Mouse (Mus musculus) embryonic facial prominence, embryonic 14.5 days (tissue): Measurements from ENCODE around the gene Otub1. TPM values are rescaled to one million over a fixed set of nuclear protein-coding genes. Genes with fewer than 3 reads are reported as not detected.
A peak's percentile ranks its signal among the peaks of the same experiment; 100 is the strongest.

ENCODE experiments used
- ATAC-seq: fragments of 200-750 bp; cut with Nextera tagmentation; 2 replicates; pipeline ENCODE4 v1.8.0; 2017; ENCODE audit warnings: low read depth, moderate number of reproducible peaks, moderate TSS enrichment
- DNase-seq: peaks from one replicate; pipeline ENCODE4 v3.0.0-alpha.2; 2015; ENCODE audit warnings: low spot score
- H3K27ac ChIP-seq: fragments of 300-500 bp; sonication (generic); replicated peaks from 2 replicates; pipeline ENCODE4 v1.5.1; 2014; ENCODE audit warnings: low read depth, mild to moderate bottlenecking, low read length, moderate library complexity
- H3K27me3 ChIP-seq: fragments of 300-500 bp; sonication (generic); replicated peaks from 2 replicates; pipeline ENCODE4 v1.6.1; 2014; ENCODE audit warnings: low read length; ENCODE audit not compliant: control insufficient read depth, insufficient read depth
- H3K36me3 ChIP-seq: fragments of 300-500 bp; sonication (generic); 2 replicates; pipeline ENCODE4 v1.6.1; 2014; ENCODE audit warnings: low read length, mixed read lengths; ENCODE audit not compliant: control insufficient read depth, insufficient read depth
- H3K4me1 ChIP-seq: fragments of 300-500 bp; sonication (generic); 2 replicates; pipeline ENCODE4 v1.6.1; 2014; ENCODE audit warnings: antibody characterized with exemption, low read length; ENCODE audit not compliant: control insufficient read depth, insufficient read depth
- H3K4me2 ChIP-seq: fragments of 300-500 bp; sonication (generic); 2 replicates; pipeline ENCODE4 v1.6.1; 2014; ENCODE audit warnings: low read depth, mild to moderate bottlenecking, low read length, moderate library complexity, mixed read lengths
- H3K4me3 ChIP-seq: fragments of 300-500 bp; sonication (generic); 2 replicates; pipeline ENCODE4 v1.5.1; 2014; ENCODE audit warnings: low read depth, mild to moderate bottlenecking, low read length
- H3K9ac ChIP-seq: fragments of 300-500 bp; sonication (generic); 2 replicates; pipeline ENCODE4 v1.6.1; 2014; ENCODE audit warnings: low read depth, mild to moderate bottlenecking, low read length, moderate library complexity, mixed read lengths
- H3K9me3 ChIP-seq: fragments of 300-500 bp; sonication (generic); 2 replicates; pipeline ENCODE4 v1.6.1; 2016; ENCODE audit warnings: low read length; ENCODE audit not compliant: control insufficient read depth
- WGBS: fragments of 180-500 bp; shearing (Covaris S2); extraction: QIAGEN DNeasy Blood & Tissue Kit; methylation state at CpG from one replicate; pipeline ENCODE4 v1.1.7; 2014; 5-methylcytosine and 5-hydroxymethylcytosine counted together
- polyA plus RNA-seq: library from polyadenylated mRNA; unstranded; fragments of >200 nt; fragmentation: Nextera tagmentation; extraction: Ambion mirVana; gene quantifications from 2 replicates; pipeline ENCODE4 v1.2.1, GENCODE M21; 2014

The Otub1 gene
- polyA plus RNA-seq, 1 experiment from 2014 or later: 172 TPM

GRCm38 (mm10) chr19:7234537-7235221 lies 28.6 kb upstream of the Otub1 start:
- Histone ChIP-seq H3K4me2 (no peak overlapping the region), H3K27ac (no peak overlapping the region), H3K9me3 (no peaks in the 10 kb centered on the region), H3K4me1 (peaks cover 1% of the 10 kb centered on the region; the same call in 1 of the 2 replicates), H3K36me3 (peaks cover 52% of the 10 kb centered on the region), H3K27me3 (no peaks in the 10 kb centered on the region), H3K4me3 (no peak overlapping the region), H3K9ac (no peak overlapping the region)
- ATAC-seq (peak; percentile 89), DNase-seq (peak; percentile 83)
- WGBS: 57% methylated on average over 8 of the region's 8 CpGs

DNA sequence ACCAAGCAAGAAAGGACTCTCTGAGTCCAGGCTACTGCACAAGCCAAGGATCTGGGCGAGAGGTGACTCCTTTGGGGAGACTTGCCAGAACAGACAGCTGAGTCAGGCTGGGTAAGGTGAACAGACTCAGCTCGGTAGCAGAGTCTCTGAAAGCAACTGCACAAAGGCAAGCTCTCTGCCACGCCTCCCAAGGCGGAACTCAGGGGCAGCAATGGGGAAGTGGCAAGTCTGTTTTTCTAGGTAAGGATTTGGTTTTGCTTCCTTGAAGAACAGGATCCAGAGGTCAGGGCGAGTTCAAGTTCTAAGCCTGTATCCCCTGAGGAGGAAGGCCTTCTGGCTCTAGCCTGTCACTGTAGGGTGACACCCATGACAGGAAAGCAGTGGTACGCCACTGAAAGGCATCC lies 20.4 kb upstream of the Otub1 start:
- Histone ChIP-seq H3K9ac (no peak overlapping the region), H3K36me3 (peaks cover 51% of the 10 kb centered on the region), H3K27ac (no peak overlapping the region), H3K4me1 (no peaks in the 10 kb centered on the region), H3K4me3 (no peak overlapping the region), H3K27me3 (no peaks in the 10 kb centered on the region), H3K4me2 (no peak overlapping the region), H3K9me3 (no peaks in the 10 kb centered on the region)
- DNase-seq (peak; percentile 29), ATAC-seq (no peak)
- 87% methylated on average over 6 of the region's 6 CpGs for WGBS

DNA sequence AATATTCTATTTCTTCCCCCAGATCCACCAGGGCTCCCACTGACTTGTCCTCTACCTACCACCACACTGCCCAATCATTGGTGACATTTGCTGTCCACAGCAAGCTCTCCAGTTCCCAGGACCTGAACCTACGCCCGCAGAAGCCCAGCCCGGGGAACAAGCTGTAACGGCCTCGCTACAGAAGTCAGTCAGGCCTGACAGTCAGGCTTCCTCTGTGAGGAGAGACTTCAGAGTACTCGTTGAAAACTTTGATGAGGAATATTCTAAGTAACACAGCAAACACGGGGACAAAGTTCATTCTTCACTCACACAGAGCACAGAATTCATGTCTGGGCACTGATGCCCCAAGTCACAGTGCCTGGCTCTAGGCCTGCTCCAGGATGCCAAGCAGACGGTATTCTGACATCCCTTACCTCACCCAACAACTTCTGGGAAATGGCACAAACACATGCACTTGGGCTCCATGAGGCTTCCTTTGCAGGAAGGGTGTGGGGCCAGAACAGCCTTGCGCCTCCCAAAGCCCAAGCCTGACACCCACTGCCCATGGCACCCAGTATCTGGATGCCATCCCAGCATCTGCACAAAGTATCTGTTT lies 19.1 kb upstream of the Otub1 start:
- Histone ChIP-seq H3K4me2 (no peak overlapping the region), H3K4me1 (no peaks in the 10 kb centered on the region), H3K4me3 (no peak overlapping the region), H3K9me3 (no peaks in the 10 kb centered on the region), H3K9ac (no peak overlapping the region), H3K27me3 (no peaks in the 10 kb centered on the region), H3K36me3 (peaks cover 39% of the 10 kb centered on the region), H3K27ac (no peak overlapping the region)
- no peak for DNase-seq
- WGBS: 86% methylated on average over 9 of the region's 9 CpGs
- ATAC-seq: no peak

DNA sequence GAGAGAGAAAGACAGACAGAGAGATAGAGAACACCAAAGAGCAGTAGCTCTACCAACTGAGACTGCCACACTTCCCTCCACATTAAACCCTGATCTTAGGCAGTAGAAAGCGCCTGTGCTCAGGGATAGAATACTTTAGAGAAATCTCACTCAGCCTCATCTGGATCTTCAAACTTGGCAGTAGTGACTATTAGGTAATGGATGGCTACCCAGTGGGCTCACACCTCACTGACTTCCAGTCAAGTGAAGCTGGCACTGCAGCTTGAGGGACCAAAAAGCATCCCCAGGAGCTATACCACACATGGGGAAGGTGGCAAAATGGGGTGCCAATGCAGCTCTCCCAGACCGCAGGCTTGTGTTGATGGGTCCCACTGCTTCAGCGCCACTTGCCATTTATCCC lies 18.1 kb upstream of the Otub1 start:
- 82% methylated on average over 3 of the region's 3 CpGs for WGBS
- Histone ChIP-seq H3K27me3 (no peaks in the 10 kb centered on the region), H3K36me3 (peaks cover 30% of the 10 kb centered on the region), H3K4me3 (no peak overlapping the region), H3K27ac (no peak overlapping the region), H3K4me2 (no peak overlapping the region), H3K4me1 (no peaks in the 10 kb centered on the region), H3K9me3 (no peaks in the 10 kb centered on the region), H3K9ac (no peak overlapping the region)
- DNase-seq (no peak), ATAC-seq (no peak)

- DNase-seq: no peak
- Histone ChIP-seq H3K9me3 (no peaks in the 10 kb centered on the region), H3K27ac (no peak overlapping the region), H3K9ac (no peak overlapping the region), H3K4me3 (no peak overlapping the region), H3K27me3 (no peaks in the 10 kb centered on the region), H3K4me1 (no peaks in the 10 kb centered on the region), H3K36me3 (peaks cover 26% of the 10 kb centered on the region), H3K4me2 (no peak overlapping the region)
- ATAC-seq: no peak
These were observed 17.4 kb upstream of the Otub1 start for GRCm38 (mm10) chr19:7223488-7223887.

- Histone ChIP-seq H3K27me3 (no peaks in the 10 kb centered on the region), H3K36me3 (peaks cover 13% of the 10 kb centered on the region; the same call in 1 of the 2 replicates), H3K4me1 (no peaks in the 10 kb centered on the region), H3K4me2 (no peak overlapping the region), H3K9ac (no peak overlapping the region), H3K4me3 (no peak overlapping the region), H3K9me3 (no peaks in the 10 kb centered on the region), H3K27ac (no peak overlapping the region)
- DNase-seq (no peak), ATAC-seq (no peak)
- WGBS: 79% methylated on average over 6 of the region's 6 CpGs
These were observed 16.1 kb upstream of the Otub1 start for GRCm38 (mm10) chr19:7222196-7222595.

- WGBS: 96% methylated on average over 5 of the region's 5 CpGs
- peaks cover 15% of the 10 kb centered on the region for H3K4me1 ChIP-seq
- no peak overlapping the region for H3K4me2 ChIP-seq
- DNase-seq (no peak), ATAC-seq (no peak)
- H3K36me3 ChIP-seq: peaks cover 24% of the 10 kb centered on the region
- H3K9me3 ChIP-seq: no peaks in the 10 kb centered on the region
- no peak overlapping the region for H3K4me3 ChIP-seq
- H3K27me3 ChIP-seq: no peaks in the 10 kb centered on the region
- no peak overlapping the region for H3K27ac ChIP-seq
- H3K9ac ChIP-seq: no peak overlapping the region
These were observed 12.6 kb upstream of the Otub1 start for GRCm38 (mm10) chr19:7218753-7219152.

GRCm38 (mm10) chr19:7217926-7218267 lies 11.8 kb upstream of the Otub1 start:
- no peak for DNase-seq
- Histone ChIP-seq H3K4me1 (peaks cover 15% of the 10 kb centered on the region), H3K9me3 (no peaks in the 10 kb centered on the region), H3K36me3 (peaks cover 33% of the 10 kb centered on the region), H3K9ac (no peak overlapping the region), H3K27ac (no peak overlapping the region), H3K27me3 (no peaks in the 10 kb centered on the region), H3K4me3 (peak overlapping the region; percentile 87), H3K4me2 (peak overlapping the region; percentile 58)
- ATAC-seq: peak; percentile 12
- WGBS: 10% methylated on average over 6 of the region's 6 CpGs
